Mouse (Mus musculus) hindbrain, embryonic 10.5 days (tissue): ENCODE data around the gene Kri1. TPM values are rescaled to one million over a fixed set of nuclear protein-coding genes. Genes with fewer than 3 reads are reported as not detected.
"Not testable (repeated sequence)": the region's sequence is repeated elsewhere in the genome, so short reads cannot be mapped to it uniquely, and the experiment has no call there.

Experiments
- DNase-seq: peaks from one replicate; pipeline ENCODE4 v3.0.0-alpha.2; 2017; ENCODE audit warnings: low spot score
- H3K27ac ChIP-seq: fragments of 300-500 bp; sonication (generic); 2 replicates; pipeline ENCODE4 v1.5.1; 2016; ENCODE audit warnings: mild to moderate bottlenecking, moderate library complexity
- H3K27me3 ChIP-seq: fragments of 300-500 bp; sonication (generic); 2 replicates; pipeline ENCODE4 v1.6.1; 2016; ENCODE audit warnings: mild to moderate bottlenecking; ENCODE audit not compliant: poor library complexity, insufficient read depth, severe bottlenecking
- H3K36me3 ChIP-seq: fragments of 300-500 bp; sonication (generic); 2 replicates; pipeline ENCODE4 v1.6.1; 2016; ENCODE audit warnings: mild to moderate bottlenecking, moderate library complexity
- H3K4me1 ChIP-seq: fragments of 300-500 bp; sonication (generic); replicated peaks from 2 replicates; pipeline ENCODE4 v1.6.1; 2016; ENCODE audit warnings: mild to moderate bottlenecking
- H3K4me3 ChIP-seq: fragments of 300-500 bp; sonication (generic); 2 replicates; pipeline ENCODE4 v1.5.1; 2016; ENCODE audit warnings: mild to moderate bottlenecking, moderate library complexity
- H3K9me3 ChIP-seq: fragments of 300-500 bp; sonication (generic); 2 replicates; pipeline ENCODE4 v1.6.1; 2016; ENCODE audit warnings: mild to moderate bottlenecking, moderate library complexity
- WGBS: fragments of 180-500 bp; shearing (Covaris S2); methylation state at CpG from one replicate; pipeline ENCODE4 v1.1.7; 2016; 5-methylcytosine and 5-hydroxymethylcytosine counted together
- polyA plus RNA-seq: library from polyadenylated mRNA; unstranded; fragments of >200 nt; fragmentation: Nextera tagmentation; extraction: Ambion mirVana; gene quantifications from 2 replicates; pipeline ENCODE4 v1.2.1, GENCODE M21; 2016

The Kri1 gene
- polyA plus RNA-seq, 1 experiment from 2014 or later = 17.6 TPM

DNA sequence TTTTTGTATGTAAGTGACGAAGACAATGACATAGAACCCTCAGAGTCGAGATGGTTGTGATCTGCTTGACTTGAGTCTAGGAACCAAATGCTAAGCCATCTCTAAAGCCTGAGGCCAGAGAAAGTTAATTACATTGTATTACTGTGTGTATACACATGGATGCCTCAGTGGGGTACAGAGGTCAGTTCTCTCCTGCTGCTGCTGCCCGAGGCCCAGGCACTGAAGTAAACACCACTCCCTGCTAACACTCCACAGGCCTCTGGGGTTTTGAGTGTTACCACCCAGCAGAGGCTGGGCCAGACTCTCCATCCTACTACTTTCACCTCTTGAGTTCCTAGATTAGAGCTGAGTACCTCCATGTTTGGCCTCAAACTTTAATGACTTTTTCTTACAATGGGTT is 3.8 kb downstream of the Kri1 start:
- no peaks in the 10 kb centered on the region for H3K9me3 ChIP-seq
- no peak for DNase-seq
- no peak overlapping the region for H3K27ac ChIP-seq
- peaks cover 70% of the 10 kb centered on the region for H3K36me3 ChIP-seq
- WGBS = 87% methylated on average over 3 of the region's 3 CpGs
- H3K4me3 ChIP-seq = no peak overlapping the region
- no peaks in the 10 kb centered on the region for H3K27me3 ChIP-seq
- H3K4me1 ChIP-seq = peaks cover 25% of the 10 kb centered on the region

DNA sequence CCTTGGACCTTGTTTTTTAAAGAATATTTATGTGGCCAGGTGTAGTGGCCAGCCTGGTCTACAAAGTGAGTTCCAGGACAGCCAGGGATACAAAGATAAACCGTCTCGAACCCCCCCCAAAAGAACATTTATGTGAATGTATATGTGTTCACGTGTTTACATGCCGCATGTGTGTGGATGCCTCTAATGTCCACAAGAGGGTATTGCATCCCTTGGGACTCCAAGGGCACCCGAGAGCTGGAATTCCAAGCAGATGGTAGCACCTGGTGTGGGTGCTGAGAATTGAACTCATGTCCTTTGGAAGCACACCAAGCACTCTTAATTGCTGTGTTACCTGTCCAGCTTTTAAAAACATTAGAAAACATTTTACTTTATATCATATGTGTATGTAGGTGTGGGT is 4.2 kb downstream of the Kri1 start:
- 94% methylated on average over 5 of the region's 5 CpGs for WGBS
- H3K27ac ChIP-seq = no peak overlapping the region
- H3K27me3 ChIP-seq = no peaks in the 10 kb centered on the region
- peaks cover 21% of the 10 kb centered on the region for H3K4me1 ChIP-seq
- H3K36me3 ChIP-seq = peaks cover 70% of the 10 kb centered on the region
- no peak overlapping the region for H3K4me3 ChIP-seq
- DNase-seq = no peak
- H3K9me3 ChIP-seq = no peaks in the 10 kb centered on the region

- WGBS = 95% methylated on average over 5 of the region's 5 CpGs
- Histone ChIP-seq H3K36me3 (peaks cover 99% of the 10 kb centered on the region), H3K4me1 (no peaks in the 10 kb centered on the region), H3K27me3 (no peaks in the 10 kb centered on the region), H3K27ac (no peak overlapping the region), H3K9me3 (no peaks in the 10 kb centered on the region), H3K4me3 (no peak overlapping the region)
- DNase-seq = no peak
Measured at GRCm38 (mm10) chr9:21277776-21278175, 10.0 kb downstream of the Kri1 start.

DNA sequence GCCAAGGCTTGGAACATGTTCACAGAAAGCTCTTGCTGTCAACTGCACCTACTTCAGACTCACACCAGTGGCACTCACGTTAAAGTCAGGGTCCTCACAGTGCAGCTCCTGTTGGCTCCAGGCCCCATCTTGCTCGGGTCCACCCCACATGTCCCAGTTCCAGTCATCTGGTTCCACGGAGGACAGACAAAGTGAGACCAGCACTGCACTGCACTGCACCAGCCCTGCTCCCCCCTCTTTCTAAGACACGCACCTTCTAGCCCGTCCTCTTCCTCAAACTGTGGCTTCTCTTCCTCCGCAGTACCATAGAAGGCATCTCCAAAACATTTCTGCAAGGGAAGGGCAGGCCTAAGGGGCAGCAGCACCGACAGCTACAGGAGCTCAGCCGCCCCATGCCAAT is 11.5 kb downstream of the Kri1 start:
- no peak for DNase-seq
- Histone ChIP-seq H3K9me3 (no peaks in the 10 kb centered on the region), H3K27ac (no peak overlapping the region), H3K4me3 (no peak overlapping the region), H3K4me1 (no peaks in the 10 kb centered on the region), H3K27me3 (no peaks in the 10 kb centered on the region), H3K36me3 (peaks cover 99% of the 10 kb centered on the region)
- 89% methylated on average over 8 of the region's 8 CpGs for WGBS

GRCm38 (mm10) chr9:21275727-21276126 is 12.0 kb downstream of the Kri1 start:
- Histone ChIP-seq H3K4me1 (no peaks in the 10 kb centered on the region), H3K9me3 (no peaks in the 10 kb centered on the region), H3K27ac (no peak overlapping the region), H3K36me3 (peaks cover 99% of the 10 kb centered on the region), H3K27me3 (no peaks in the 10 kb centered on the region), H3K4me3 (no peak overlapping the region)
- WGBS = 90% methylated on average over 12 of the region's 12 CpGs
- no peak for DNase-seq

GRCm38 (mm10) chr9:21275013-21275710 is 12.6 kb downstream of the Kri1 start:
- DNase-seq = no peak
- Histone ChIP-seq H3K27ac (no peak overlapping the region), H3K9me3 (no peaks in the 10 kb centered on the region), H3K4me3 (no peak overlapping the region), H3K36me3 (peaks cover 100% of the 10 kb centered on the region), H3K4me1 (no peaks in the 10 kb centered on the region), H3K27me3 (no peaks in the 10 kb centered on the region)
- 88% methylated on average over 7 of the region's 7 CpGs for WGBS

DNA sequence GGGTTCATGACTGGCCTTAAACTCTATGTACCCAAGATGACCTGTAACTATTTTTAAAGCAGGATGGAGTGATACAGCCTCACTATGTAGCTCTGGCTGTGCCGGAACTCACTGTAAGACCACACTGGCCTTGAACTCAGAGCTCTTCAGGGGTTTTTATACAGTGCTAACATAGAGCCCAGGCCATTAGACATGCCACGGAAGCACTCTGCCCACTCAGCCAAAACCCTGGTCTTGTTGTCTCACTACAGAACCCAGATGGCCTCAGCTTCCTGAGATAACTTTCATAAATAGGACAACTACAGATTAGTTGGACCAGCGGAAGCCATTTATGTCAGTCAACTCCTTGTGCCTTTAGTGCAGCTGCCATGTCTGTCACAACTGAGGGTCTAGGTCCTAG is 13.4 kb downstream of the Kri1 start:
- Histone ChIP-seq H3K4me3 (no peak overlapping the region), H3K9me3 (no peaks in the 10 kb centered on the region), H3K27me3 (no peaks in the 10 kb centered on the region), H3K27ac (no peak overlapping the region), H3K36me3 (peaks cover 100% of the 10 kb centered on the region), H3K4me1 (no peaks in the 10 kb centered on the region)
- WGBS = 97% methylated on average over 3 of the region's 3 CpGs
- DNase-seq = no peak

- no peak for DNase-seq
- no peak overlapping the region for H3K4me3 ChIP-seq
- H3K9me3 ChIP-seq = no peaks in the 10 kb centered on the region
- WGBS = 90% methylated on average over 7 of the region's 7 CpGs
- H3K36me3 ChIP-seq = peaks cover 100% of the 10 kb centered on the region
- H3K4me1 ChIP-seq = no peaks in the 10 kb centered on the region
- H3K27ac ChIP-seq = no peak overlapping the region
- no peaks in the 10 kb centered on the region for H3K27me3 ChIP-seq
Measured at GRCm38 (mm10) chr9:21273520-21274228, 14.1 kb downstream of the Kri1 start.

GRCm38 (mm10) chr9:21273094-21273493 is 14.7 kb downstream of the Kri1 start:
- Histone ChIP-seq H3K4me3 (no peak overlapping the region), H3K27me3 (no peaks in the 10 kb centered on the region), H3K36me3 (peaks cover 100% of the 10 kb centered on the region), H3K4me1 (no peaks in the 10 kb centered on the region), H3K9me3 (no peaks in the 10 kb centered on the region), H3K27ac (no peak overlapping the region)
- 88% methylated on average over 8 of the region's 8 CpGs for WGBS
- DNase-seq = no peak

GRCm38 (mm10) chr9:21272391-21272790 is 15.4 kb downstream of the Kri1 start:
- Histone ChIP-seq H3K36me3 (peaks cover 100% of the 10 kb centered on the region), H3K27me3 (no peaks in the 10 kb centered on the region), H3K9me3 (no peaks in the 10 kb centered on the region), H3K4me1 (no peaks in the 10 kb centered on the region), H3K27ac (no peak overlapping the region), H3K4me3 (no peak overlapping the region)
- no peak for DNase-seq
- WGBS = 92% methylated on average over 9 of the region's 9 CpGs

DNA sequence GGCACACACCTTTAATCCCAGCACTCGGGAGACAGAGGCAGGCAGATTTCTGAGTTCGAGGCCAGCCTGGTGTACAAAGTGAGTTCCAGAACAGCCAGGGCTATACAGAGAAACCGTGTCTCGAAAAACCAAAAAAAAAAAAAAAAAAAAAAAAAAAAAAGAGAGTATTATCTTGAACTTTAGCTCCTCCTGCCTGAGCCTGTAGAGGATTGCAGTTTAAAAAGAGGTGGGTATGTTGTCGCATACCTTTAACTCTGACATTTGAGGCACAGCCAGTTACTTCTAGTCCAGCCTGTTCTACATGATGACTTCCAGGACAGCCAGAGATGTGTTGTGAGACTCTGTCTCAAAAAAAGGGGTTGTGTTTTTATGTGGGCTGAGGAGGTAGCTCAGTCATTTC is 18.2 kb downstream of the Kri1 start:
- H3K4me3 ChIP-seq, DNase-seq, H3K27me3 ChIP-seq, H3K9me3 ChIP-seq, H3K27ac ChIP-seq: not testable (repeated sequence)
- Histone ChIP-seq H3K4me1 (peaks cover 19% of the 10 kb centered on the region), H3K36me3 (peaks cover 82% of the 10 kb centered on the region)
- 87% methylated on average over 5 of the region's 5 CpGs for WGBS

DNA sequence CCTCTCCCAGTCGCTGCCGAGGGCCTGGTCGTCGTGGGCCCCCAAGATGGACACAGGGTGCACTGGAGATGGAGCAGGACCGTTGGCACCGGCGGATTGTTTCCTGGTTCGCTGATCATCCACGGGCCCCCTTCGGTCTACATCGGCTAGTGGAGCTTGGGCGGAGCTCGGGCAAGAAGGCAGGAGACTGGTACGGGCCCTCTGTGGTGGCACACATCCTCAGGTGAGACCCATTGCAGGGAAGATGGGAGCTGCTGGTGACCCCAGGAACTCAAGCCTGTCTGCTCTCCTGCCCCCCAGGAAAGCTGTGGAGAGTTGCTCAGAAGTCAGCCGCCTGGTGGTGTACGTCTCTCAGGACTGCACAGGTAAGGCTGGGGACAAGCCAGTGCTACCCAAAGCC is 19.5 kb downstream of the Kri1 start:
- Histone ChIP-seq H3K9me3 (no peaks in the 10 kb centered on the region), H3K36me3 (peaks cover 69% of the 10 kb centered on the region), H3K4me3 (no peak overlapping the region), H3K4me1 (peaks cover 23% of the 10 kb centered on the region), H3K27me3 (no peaks in the 10 kb centered on the region), H3K27ac (no peak overlapping the region)
- no peak for DNase-seq
- 93% methylated on average over 16 of the region's 16 CpGs for WGBS

- H3K27ac ChIP-seq = no peak overlapping the region
- peaks cover 55% of the 10 kb centered on the region for H3K36me3 ChIP-seq
- H3K4me3 ChIP-seq = peak overlapping the region; percentile 93
- no peak for DNase-seq
- H3K9me3 ChIP-seq = no peaks in the 10 kb centered on the region
- no peaks in the 10 kb centered on the region for H3K27me3 ChIP-seq
- H3K4me1 ChIP-seq = peaks cover 23% of the 10 kb centered on the region
- WGBS = 93% methylated on average over 5 of the region's 5 CpGs
Measured at GRCm38 (mm10) chr9:21266889-21267288, 20.9 kb downstream of the Kri1 start.
